In the genomic region with DNA sequence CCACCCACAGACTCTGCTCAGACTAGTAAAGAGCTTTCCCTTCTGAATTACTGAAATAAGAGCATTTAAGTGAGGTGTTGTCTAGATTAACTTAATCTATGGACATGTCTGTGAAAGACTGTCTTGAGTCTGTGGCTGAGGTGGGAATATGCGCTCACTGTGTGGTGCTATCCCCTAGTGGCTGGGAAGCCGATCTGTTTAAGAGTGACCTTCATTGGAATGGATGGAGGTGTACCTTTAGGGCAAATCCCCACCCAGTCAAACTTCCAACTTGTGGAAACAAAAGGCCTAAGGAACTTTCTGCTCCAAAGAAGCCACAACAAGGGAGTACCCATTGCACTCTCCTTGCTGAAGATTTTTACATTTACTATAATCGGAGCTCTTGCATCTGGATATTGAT, we compare ENCODE assay signal across 1 mouse cellular context.
TF ChIP-seq lines count a peak whose summit lies in the region.

No protein-coding gene starts in this region.

TF ChIP-seq in ES-E14, 5 proteins besides CTCF, POLR2A, EP300 and RAD21:
- TF ChIP-seq ZNF384 (IDR thresholded peaks at IDR 0.05; ENCODE audit: low read depth, low read length), result no peak
- no peak for TF ChIP-seq HCFC1 (IDR thresholded peaks at IDR 0.05; ENCODE audit: borderline replicate concordance, insufficient read depth, low read length)
- TF ChIP-seq CHD2 (IDR thresholded peaks at IDR 0.05; ENCODE audit: low read depth, low read length), result no peak
- no peak for TF ChIP-seq MAFK (IDR thresholded peaks at IDR 0.05; ENCODE audit: insufficient read depth, low read depth, low read length)
- no peak for TF ChIP-seq ZC3H11A (IDR thresholded peaks at IDR 0.05; ENCODE audit: borderline replicate concordance, low read depth, low read length)
TF ChIP-seq in ES-E14: peak in this region for 0.
